Mouse (Mus musculus) embryonic stem cell, embryonic (primary cell): ENCODE results near the gene Cbr2.
"Not testable (repeated sequence)": the region's sequence is repeated elsewhere in the genome, so short reads cannot be mapped to it uniquely, and the experiment has no call there.

ENCODE experiments used
- CTCF ChIA-PET, 4 experiments: fragments of 300-600 bp in 2 of 4; fragments of 350-600 bp in 2 of 4; sonication (Branson Sonifier 250); formaldehyde crosslinking; loops; one replicate each; lab custom pipeline; 2022; ENCODE audit warnings: inconsistent platforms in 2 of 4; lab: Charles Lee
- POLR2A ChIA-PET, 4 experiments: fragments of 300-600 bp in 2 of 4; fragments of 350-600 bp in 2 of 4; sonication (Branson Sonifier 250); formaldehyde crosslinking; loops; one replicate each; lab custom pipeline; 2022; ENCODE audit warnings: antibody characterized with exemption in 4 of 4, inconsistent platforms in 1 of 4; lab: Charles Lee

Cbr2 gene

DNA sequence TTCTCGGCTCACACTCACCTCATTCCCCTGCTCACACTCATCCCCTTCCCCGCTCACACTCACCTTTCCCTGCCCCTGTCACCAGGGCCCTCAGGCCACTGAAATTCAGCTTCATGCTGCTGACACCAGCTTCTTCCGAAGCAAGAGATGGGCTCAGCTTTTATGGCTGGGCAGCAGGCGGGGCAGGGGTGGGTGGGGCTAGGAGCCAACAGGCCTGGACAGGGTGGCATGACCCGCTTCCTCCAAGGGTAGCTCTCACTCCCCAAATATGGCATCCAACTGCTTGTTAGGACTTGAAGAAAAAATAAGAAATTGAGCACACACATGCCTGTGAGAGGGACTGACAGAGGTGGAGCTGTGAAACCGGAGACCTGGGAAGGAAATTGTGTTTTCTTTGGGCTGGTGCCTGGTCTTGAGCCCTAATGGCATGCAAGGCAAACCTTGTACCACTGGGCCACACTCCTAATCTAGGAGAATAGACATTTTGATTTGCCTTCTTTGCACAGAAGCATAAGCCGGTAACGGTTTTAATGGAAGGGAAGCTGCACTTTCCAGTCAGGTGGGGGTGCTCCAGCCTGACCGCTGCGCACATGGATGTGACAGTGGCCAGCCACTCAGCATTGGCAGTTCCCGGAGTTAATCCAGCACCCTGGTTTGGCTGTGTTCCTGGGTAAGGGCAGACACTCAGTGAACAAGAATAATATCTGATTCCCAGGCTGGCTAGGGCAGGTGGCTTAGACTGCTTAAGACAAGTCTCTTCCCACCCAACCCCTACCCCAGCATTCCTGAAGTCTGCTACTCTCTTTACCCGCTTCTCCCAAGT lies at the start of gene Cbr2:
Gene Cbr2 (minus strand): TSS at position 257 of the 823 bp plus-strand sequence.
- POLR2A ChIA-PET: interaction anchor here in 3 of 4 experiments (0.5 to 1.3 kb wide), 8 partner anchors 10 to 379 kb away, joined by 3 to 5 read pairs (median 4); partner anchors contain the start of genes Rac3 (in 2 of the 3) and Mafg (in 1 of the 3)

GRCm38 (mm10) chr11:120781361-120781760 lies 49.4 kb upstream of the Cbr2 start:
- POLR2A ChIA-PET: interaction anchor here in 3 of 4 experiments (0.5 to 1.7 kb wide), 10 partner anchors 14 to 140 kb away, joined by 3 to 5 read pairs (median 3); partner anchors contain the start of genes Cenpx (in 1 of the 3), Hmga1b (in 1 of the 3) and Lrrc45 (in 1 of the 3)
- CTCF ChIA-PET: interaction anchor here in 3 of 4 experiments (0.8 to 2.1 kb wide), 4 partner anchors 30 to 61 kb away, joined by 3 to 8 read pairs (median 6); no protein-coding TSS in a partner anchor

More for the DNA sequence above, at the start of gene Cbr2:
- CTCF ChIA-PET: interaction anchor here in 3 of 4 experiments (0.6 to 2.4 kb wide), 8 partner anchors 11 to 308 kb away, joined by 3 to 11 read pairs (median 4); partner anchors contain the start of gene Rac3 (in 2 of the 3)

GRCm38 (mm10) chr11:120779876-120780275 lies 48.0 kb upstream of the Cbr2 start:
- ChIA-PET POLR2A (interaction anchor here in 2 of 4 experiments (0.7 to 2.1 kb wide), 15 partner anchors 18 to 207 kb away, joined by 3 to 6 read pairs (median 4); partner anchors contain the start of genes Rac3 (in 2 of the 2), Hmga1b (in 1 of the 2), Notum (in 1 of the 2) and P4hb (in 1 of the 2)), CTCF (interaction anchor here (0.6 to 1.9 kb wide), 7 partner anchors 8 to 125 kb away, joined by 3 to 6 read pairs (median 3); no protein-coding TSS in a partner anchor)

DNA sequence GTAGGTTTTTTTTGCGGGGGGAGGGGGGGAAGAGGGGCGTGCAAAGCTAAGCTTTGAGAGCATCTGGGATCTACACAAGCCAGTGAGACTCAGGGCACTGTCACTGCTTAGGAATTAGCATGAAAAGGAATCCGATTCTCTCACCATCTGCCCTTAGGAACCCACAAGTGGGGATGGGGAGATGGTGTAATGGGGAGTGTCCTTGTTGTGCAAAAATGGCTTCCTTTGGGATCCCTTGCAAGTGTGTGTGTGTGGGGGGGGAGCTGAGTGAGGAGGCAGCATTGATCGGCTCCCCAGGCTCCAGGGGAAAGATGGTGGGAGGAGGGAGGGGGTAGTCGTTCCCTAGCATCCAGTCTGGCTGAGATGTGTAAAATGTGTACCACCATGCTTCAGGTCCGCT lies 45.2 kb upstream of the Cbr2 start:
- ChIA-PET POLR2A (interaction anchor here in 3 of 4 experiments (0.6 to 3.7 kb wide), 20 partner anchors 8 to 927 kb away, joined by 3 to 39 read pairs (median 4); partner anchors contain the start of genes Rac3 (in 3 of the 3), Cenpx (in 1 of the 3), Lrrc45 (in 1 of the 3) and Nploc4 (in 1 of the 3)), CTCF (interaction anchor here (0.5 to 4.5 kb wide), 25 partner anchors 8 to 415 kb away, joined by 3 to 178 read pairs (median 10); partner anchors contain the start of genes Rac3 (in 3 of the 4), Cenpx (in 1 of the 4) and Lrrc45 (in 1 of the 4))

DNA sequence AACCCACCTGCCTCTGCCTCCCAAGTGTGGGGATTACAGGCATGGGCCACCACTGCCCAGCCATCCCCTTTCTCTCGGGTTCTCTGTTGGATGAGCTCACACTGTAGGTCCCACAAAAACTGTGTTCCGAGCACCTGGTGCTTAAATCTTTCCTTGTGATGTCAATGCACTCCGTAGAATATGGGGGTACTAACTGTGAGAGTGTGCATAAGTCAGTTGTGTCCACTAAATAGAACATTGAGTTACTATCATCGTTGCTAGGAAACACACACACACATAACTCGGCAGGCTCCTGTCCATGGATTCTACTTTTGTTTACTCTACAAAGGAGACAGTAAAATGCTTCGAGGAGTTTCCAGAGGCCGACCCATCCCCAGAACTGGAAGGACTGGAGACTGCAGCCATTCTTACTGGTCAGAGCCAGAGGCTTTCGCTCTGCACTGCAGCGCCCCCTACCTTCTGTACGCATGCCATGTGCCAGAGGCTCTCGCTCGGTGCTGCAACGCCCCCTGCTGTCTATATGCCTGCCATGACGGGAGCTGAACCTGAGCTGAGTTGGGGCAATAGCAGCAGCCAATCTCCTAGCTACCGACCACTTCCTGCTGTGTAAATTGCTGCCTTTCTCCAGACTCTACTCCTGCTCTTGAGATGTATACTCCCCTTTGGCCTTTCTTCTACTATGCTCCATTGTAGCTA lies 44.0 kb upstream of the Cbr2 start:
- POLR2A ChIA-PET: interaction anchor here in 3 of 4 experiments (0.6 to 3.7 kb wide), 44 partner anchors 9 to 370 kb away, joined by 3 to 39 read pairs (median 4); partner anchors contain the start of genes Rac3 (in 3 of the 3), Cenpx (in 2 of the 3), Lrrc45 (in 2 of the 3) and Pycr1 (in 2 of the 3)
- CTCF ChIA-PET: interaction anchor here (0.5 to 4.5 kb wide), 203 partner anchors 8 to 625 kb away, joined by 3 to 178 read pairs (median 4); partner anchors contain the start of genes Dus1l (in 4 of the 4), Rac3 (in 4 of the 4), Cbr2 (in 3 of the 4) and Cenpx (in 3 of the 4)

DNA sequence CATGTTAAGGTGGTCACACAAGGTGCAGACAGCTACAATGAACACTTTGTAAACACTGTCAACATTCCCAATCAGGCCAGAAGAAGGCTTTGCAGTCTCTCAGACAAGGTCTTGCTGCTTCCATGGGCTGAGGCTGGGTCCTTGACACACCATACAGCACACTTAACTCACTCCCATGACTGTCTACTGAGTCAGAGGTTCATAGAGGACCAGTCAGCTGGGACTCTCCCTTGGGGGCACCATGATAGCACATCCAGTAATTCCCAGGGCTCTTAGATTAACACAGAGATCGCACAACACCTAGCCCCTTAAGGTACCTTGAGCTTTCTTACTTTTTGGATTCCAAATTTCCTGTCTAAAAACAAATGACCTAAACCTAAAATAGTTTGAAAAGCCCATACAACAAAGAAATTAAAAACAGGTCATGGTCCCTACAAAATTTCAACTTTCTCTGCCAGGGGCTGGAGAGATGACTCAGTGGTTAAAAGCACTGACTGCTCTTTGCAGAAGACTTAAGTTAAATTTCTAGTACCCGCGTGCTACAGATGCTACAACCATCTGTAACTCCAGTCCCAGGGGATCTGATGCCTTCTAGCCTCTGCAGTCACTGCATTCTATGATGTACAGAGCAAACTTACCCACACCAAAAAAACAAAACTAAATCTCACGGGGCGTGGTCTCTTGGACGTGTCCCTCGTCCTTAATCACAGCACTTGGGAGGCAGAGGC lies 41.7 kb upstream of the Cbr2 start:
- ChIA-PET CTCF (interaction anchor here (1.3 to 4.5 kb wide), 9 partner anchors 24 to 53 kb away, joined by 3 to 178 read pairs (median 5); partner anchors contain the start of gene Rac3 (in 3 of the 4)), POLR2A (interaction anchor here in 2 of 4 experiments (1.1 to 1.4 kb wide), 3 partner anchors 24 to 60 kb away, joined by 3 read pairs; partner anchors contain the start of genes Cenpx (in 1 of the 2), Dcxr (in 1 of the 2) and Lrrc45 (in 1 of the 2))

DNA sequence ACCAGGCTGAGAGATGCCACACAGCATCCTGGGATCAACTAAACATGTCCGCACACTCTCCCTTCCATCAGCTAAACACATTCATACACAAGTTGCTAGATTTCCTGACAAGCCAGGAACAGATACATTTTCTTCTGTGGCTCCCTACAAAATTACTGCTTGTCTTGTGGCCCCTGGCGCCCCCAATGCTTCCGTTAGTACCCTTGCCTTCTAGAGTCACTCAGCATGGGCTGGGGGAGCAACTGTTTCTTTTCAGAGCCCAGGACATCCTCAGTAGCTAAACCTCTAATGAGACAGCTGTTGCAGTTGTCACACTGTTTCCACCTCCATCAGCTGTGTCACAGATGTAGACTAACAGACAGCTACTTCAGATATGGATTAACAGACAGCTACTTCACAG lies 40.8 kb upstream of the Cbr2 start:
- ChIA-PET POLR2A (interaction anchor here in 2 of 4 experiments (0.7 to 1.2 kb wide), 4 partner anchors 11 to 129 kb away, joined by 3 read pairs; partner anchors contain the start of genes Cenpx (in 1 of the 2), Lrrc45 (in 1 of the 2) and Pycr1 (in 1 of the 2)), CTCF (interaction anchor here (1.3 to 1.9 kb wide), 8 partner anchors 23 to 53 kb away, joined by 3 to 14 read pairs (median 5); partner anchors contain the start of gene Rac3 (in 2 of the 4))

GRCm38 (mm10) chr11:120768206-120768605 lies 36.3 kb upstream of the Cbr2 start:
- POLR2A ChIA-PET: interaction anchor here in 1 of 4 experiments (1.8 kb wide), 1 partner anchor 48 kb away, joined by 4 read pairs; no protein-coding TSS in a partner anchor
- CTCF ChIA-PET: interaction anchor here in 2 of 4 experiments (0.8 to 1.3 kb wide), 3 partner anchors 8 to 18 kb away, joined by 3 to 4 read pairs (median 3); no protein-coding TSS in a partner anchor

DNA sequence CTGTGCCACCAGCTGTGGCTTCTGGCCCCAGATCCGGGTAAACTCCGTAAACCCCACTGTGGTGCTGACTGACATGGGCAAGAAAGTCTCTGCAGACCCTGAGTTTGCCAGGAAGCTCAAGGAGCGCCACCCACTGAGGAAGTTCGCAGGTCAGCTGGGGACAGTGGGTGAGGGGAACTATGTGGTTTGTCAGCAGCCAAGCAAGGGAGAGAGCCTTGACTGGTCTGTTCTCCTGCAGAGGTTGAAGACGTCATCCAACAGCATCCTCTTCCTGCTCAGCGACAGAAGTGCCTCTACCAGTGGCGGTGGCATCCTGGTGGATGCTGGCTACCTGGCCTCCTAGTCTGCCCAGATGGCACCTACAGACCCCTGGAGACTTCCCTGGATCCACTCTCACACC lies 35.1 kb upstream of the Cbr2 start:
- ChIA-PET POLR2A (interaction anchor here in 1 of 4 experiments (1.8 kb wide), 1 partner anchor 46 kb away, joined by 4 read pairs; no protein-coding TSS in a partner anchor), CTCF (interaction anchor here in 3 of 4 experiments (0.8 to 1.4 kb wide), 6 partner anchors 9 to 46 kb away, joined by 3 to 5 read pairs (median 4); no protein-coding TSS in a partner anchor)

GRCm38 (mm10) chr11:120763121-120763999 lies 31.4 kb upstream of the Cbr2 start:
- POLR2A ChIA-PET: not testable (repeated sequence)
- CTCF ChIA-PET: interaction anchor here in 2 of 4 experiments (0.6 to 1.1 kb wide), 2 partner anchors 13 kb away, joined by 3 read pairs; no protein-coding TSS in a partner anchor

GRCm38 (mm10) chr11:120762672-120763041 lies 30.7 kb upstream of the Cbr2 start, which contains the start of gene Hmga1b:
Hmga1b (plus strand) TSS chr11:120762794.
- POLR2A ChIA-PET: interaction anchor here in 2 of 4 experiments (1.0 to 2.6 kb wide), 3 partner anchors 18 to 41 kb away, joined by 3 to 14 read pairs (median 5); partner anchors contain the start of genes Dus1l (in 1 of the 2) and Rac3 (in 1 of the 2)
- CTCF ChIA-PET: interaction anchor here in 3 of 4 experiments (0.6 to 1.2 kb wide), 3 partner anchors 13 to 14 kb away, joined by 3 to 5 read pairs (median 3); no protein-coding TSS in a partner anchor

GRCm38 (mm10) chr11:120761811-120762671 lies 30.1 kb upstream of the Cbr2 start:
- ChIA-PET POLR2A (interaction anchor here in 2 of 4 experiments (1.0 to 2.6 kb wide), 5 partner anchors 11 to 91 kb away, joined by 3 to 14 read pairs (median 4); partner anchors contain the start of genes Dus1l (in 1 of the 2) and Rac3 (in 1 of the 2)), CTCF (interaction anchor here in 2 of 4 experiments (0.9 to 1.3 kb wide), 6 partner anchors 9 to 42 kb away, joined by 3 to 6 read pairs (median 4); no protein-coding TSS in a partner anchor)

GRCm38 (mm10) chr11:120760236-120760635 lies 28.3 kb upstream of the Cbr2 start:
- POLR2A ChIA-PET: interaction anchor here in 3 of 4 experiments (0.6 to 2.6 kb wide), 17 partner anchors 10 to 609 kb away, joined by 3 to 14 read pairs (median 3); partner anchors contain the start of genes Rac3 (in 2 of the 3), Fasn (in 1 of the 3), P4hb (in 1 of the 3) and Slc38a10 (in 1 of the 3)

More at GRCm38 (mm10) chr11:120760236-120760635, 28.3 kb upstream of the Cbr2 start:
- CTCF ChIA-PET: interaction anchor here (0.6 to 2.6 kb wide), 8 partner anchors 11 to 49 kb away, joined by 3 to 14 read pairs (median 6); partner anchors contain the start of genes Cenpx (in 1 of the 4) and Lrrc45 (in 1 of the 4)
